Mouse (Mus musculus): ENCODE data around the gene Myo1h.
A peak's percentile ranks its signal among the peaks of the same experiment; 100 is the strongest.

The Myo1h gene

DNA sequence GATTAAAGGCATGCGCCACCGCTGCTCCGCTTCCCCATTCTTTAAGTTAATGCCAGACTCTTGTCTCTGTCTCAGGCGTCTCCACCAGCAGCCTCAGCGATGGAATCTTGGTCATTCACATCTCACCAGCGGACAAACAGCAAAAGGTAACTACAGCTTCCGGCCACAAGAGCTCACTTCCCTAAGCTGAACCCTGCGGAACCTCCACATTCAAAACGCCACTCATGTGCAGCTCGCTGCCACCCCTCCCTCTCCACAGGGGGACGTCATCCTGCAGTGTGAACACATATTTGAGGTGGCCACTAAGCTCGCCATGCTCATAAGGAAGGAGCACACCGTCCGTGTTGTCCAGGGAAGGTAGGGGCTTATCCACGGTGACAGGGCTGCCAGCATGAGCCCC is 72.0 kb downstream of the Myo1h start:
- no peak for DNase-seq

- DNase-seq, result no peak
These were observed 76.2 kb downstream of the Myo1h start for GRCm38 (mm10) chr5:114365043-114365752.

DNA sequence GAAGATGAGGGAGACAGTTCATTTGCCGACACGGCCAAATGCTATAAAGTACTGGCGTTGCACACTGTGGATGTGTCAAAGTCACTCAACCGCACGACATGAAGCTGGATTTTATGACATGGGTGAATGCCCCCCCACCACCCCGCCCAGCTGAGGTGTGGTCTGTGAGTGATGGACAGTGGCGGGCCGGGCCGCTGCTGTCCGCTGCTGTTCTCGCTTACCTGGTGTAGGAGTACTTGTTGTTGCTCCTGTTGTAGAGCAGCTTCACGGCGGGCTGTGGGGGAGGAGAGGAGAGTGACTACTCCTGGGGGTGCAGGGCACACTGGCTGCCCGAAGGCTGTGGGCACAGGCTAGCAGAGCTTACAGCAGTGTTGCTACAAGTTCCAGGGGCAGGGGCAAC is 79.2 kb downstream of the Myo1h start:
- no peak for DNase-seq

- no peak for DNase-seq
These were observed 80.0 kb downstream of the Myo1h start for GRCm38 (mm10) chr5:114368803-114369496.

DNA sequence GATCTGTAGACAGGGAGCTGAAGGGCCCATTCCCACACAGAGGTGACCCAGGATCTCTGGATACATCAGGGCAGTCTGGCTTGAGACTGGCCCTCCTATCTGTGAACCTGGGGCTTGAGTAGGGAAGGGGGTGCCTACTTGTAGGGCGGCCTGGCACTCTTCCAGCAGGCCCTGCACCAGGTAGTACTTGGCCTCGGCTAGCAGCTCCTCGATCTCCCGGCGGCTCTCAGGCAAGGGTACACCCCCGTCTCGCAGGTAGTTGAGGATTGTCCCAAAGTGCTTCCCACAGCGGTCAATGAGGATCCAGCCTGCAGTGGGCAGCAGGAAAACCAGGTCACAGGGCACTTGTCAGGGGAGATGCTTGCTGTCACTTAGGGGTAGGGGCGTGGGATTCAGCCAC is 81.0 kb downstream of the Myo1h start:
- no peak for DNase-seq

GRCm38 (mm10) chr5:114370371-114370776 is 81.4 kb downstream of the Myo1h start:
- peak; percentile 73 for DNase-seq

DNA sequence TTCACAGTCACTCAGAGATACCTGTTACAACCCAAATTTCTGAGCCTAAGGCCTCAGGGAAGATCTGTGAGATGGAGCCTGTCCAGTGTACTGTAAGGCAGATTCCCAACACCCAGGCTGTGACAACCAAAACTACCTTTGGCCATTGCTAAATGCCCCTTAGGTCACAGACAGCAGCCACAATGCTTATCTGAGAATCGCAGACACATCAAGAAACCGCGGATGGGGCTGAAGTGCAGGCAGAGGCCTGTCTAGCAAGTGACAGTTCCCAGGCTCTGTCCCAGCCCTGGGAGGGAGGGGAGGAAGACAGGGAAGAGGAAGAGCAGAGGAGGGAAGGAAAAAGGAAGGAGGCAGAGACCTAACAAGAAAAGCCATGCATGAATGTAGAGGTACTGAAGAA is 82.4 kb downstream of the Myo1h start:
- DNase-seq, result no peak

- peak; percentile 25 for DNase-seq
These were observed 82.9 kb downstream of the Myo1h start for GRCm38 (mm10) chr5:114371731-114372473.

DNA sequence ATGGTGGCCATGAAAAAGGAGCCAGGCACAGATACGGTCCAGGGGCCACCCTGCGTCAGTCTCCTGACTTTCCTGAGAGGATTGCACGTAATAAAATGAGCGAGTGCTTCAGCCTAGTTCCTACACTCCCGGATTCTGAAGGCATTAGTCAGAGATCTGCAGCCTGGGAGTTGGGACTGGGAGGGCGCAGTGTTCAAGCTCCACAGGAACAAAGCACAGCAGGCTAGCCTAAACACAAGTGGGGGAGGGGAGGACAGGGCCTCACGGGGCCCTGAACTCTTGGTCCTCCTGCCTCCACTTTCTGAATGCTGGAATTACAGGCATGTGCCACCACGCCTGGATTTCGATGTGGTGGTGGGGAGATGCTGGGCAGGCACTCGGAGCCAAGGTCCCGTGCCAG is 83.6 kb downstream of the Myo1h start:
- DNase-seq, result peak; percentile 54

DNA sequence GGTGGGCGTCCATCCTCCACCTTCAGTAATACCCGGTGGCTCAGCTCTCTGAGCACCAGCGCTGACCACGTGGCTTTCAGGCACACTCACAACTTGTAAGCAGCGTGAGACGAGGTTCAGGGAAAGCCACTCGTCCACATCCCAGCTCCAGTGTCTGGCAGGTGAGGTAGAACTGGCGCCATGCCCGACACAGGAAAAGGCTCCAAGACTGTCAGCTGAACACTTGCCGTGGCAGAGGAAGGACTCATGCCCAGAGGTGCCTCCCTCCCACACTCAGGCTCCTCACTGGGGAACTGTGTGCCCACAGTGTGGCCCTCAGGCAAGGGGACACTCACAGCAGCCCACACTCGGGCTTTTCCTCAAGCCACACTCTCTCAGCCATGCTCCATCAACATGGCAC is 84.2 kb downstream of the Myo1h start:
- DNase-seq, result no peak

DNA sequence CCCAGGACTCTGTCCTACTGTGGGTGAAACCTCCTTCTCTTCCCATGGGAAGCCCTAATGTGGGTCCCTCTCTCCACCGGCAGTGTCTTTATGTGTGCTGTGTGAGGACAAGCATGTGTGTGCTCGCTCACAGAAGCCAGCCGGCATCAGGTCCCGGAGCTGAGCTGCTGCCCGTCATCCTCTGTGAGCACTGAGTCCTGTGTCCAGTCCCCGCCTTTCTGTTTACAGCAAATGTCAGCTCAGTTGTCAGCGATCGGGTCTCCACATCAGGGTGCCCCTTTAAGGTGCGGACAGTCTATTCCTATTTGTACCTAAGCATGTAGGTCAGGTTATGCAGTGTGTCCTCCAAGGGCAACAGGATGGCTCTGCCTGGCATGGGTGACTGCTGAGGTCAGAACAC is 84.6 kb downstream of the Myo1h start:
- no peak for DNase-seq

- DNase-seq, result no peak
These were observed 85.6 kb downstream of the Myo1h start for GRCm38 (mm10) chr5:114374409-114375213.

DNA sequence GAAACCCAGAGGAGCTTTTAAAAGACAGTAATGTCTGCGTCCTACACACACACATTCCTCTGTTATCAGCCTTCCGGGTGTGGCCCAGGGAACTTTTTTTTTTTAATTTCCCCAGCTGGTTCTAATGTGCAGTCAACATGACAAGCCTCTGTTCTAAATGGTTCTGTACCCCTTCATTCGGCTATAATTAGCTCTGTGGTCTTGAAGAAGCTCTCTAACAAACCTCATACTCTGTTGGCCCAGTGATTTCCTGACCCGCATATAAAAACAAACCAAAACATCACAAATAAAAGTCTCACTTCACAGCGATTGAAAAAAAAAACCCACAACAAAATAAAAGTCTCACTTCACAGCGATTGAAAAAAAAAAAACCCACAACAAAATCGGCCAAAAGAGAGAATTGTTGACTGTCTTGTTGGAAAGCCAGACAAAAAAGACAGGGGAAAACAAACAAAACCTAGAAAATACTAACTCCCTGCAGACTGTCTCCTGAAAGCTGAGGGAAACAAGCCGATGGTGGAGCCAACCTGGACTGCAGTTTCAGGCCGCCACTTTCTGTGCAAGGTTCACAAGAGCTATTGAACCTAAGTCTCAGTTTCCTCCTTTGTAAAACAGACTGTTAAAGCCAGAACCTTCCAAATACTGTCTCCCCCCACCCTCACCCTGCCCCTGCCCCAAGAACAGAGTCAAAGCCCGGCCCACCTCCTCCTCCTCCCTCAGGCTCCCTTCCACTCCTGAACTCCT is 89.4 kb downstream of the Myo1h start:
- DNase-seq, result no peak

GRCm38 (mm10) chr5:114378936-114379335 is 90.0 kb downstream of the Myo1h start:
- DNase-seq, result no peak

- peak; percentile 31 for DNase-seq
These were observed 90.8 kb downstream of the Myo1h start for GRCm38 (mm10) chr5:114379763-114380162.

DNA sequence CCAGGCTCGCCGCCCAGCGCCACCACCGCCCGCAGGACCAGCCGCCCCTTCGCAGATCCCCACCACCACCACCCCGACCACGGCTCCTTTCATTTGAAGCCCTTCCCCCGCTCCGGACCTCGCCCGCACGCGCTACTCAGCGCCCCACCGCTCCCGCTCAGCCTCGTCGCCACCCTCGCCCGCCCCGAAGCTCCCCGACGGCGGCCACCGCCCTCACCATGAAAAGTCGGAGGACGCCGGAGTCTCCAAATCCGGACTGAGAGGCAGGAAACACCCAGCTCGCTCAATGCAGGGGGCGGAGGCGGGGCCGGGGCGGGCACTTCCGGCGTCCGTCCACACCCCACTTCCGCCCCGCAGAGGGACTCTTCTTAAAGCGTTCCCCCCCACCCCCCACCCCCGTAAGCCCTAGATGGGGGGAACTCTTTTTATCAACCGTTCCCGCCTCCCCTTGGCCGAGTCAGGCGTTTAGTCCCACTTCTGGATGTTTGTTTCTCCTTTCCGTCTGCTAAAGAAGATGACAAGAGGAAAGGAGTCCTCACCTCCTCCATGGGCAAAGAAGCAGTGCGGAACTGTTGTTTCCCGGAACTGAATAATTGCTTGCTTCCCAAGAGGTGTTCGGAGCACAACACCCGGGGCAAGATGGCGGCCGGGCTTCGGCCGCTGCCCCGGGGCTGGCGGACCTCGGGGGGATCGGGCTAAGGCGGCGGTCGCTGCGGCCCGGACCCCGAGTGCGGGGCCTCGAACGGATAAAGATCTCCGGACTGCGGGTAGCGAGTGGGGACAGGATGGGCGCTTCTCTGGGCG is 91.4 kb downstream of the Myo1h start, which contains the start of the genes Kctd10 and Ube3b:
Gene Kctd10 (minus strand): TSS at position 300 of the 804 bp plus-strand sequence.
Gene Ube3b (plus strand): TSS at position 399 of the 804 bp plus-strand sequence.
- peak; percentile 94 for DNase-seq

GRCm38 (mm10) chr5:114381013-114381351 is 92.0 kb downstream of the Myo1h start:
- no peak for DNase-seq

DNA sequence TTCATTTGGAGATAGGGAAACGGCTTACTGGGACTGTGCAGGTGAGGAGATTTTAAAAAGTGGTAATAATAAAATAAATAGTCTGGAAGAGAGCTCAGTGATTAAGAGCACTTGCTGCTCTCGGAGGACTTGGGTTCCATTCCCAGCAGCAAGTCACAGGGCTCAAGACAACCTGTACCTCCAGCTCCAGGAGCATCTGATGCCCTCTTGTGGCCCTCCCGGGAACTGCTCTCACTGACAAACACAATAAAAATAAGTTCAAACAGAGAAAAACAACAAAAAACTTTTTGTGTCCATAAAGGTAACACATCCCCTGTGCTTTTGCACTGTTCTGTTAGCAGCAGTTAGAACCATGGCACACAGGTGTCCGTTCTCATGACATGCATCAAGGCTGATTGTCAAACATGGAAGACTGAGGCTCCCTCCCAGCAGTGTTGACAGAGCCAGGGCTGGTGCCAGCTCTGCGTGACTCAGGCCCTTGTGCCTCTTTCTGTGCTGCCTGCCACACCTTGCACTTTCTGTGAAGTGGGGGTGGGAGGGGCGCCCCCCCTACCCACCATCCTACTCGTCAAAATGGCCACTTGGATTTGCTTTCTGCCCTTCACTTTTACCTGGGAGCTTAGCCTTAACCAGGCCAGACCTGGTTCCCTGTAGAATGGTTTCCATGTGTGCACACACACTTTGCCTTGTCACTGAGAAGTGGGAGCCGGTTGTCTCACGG is 94.4 kb downstream of the Myo1h start:
- DNase-seq, result peak; percentile 35

GRCm38 (mm10) chr5:114384448-114384847 is 95.5 kb downstream of the Myo1h start:
- no peak for DNase-seq

GRCm38 (mm10) chr5:114393169-114393568 is 104.2 kb downstream of the Myo1h start:
- no peak for DNase-seq

- no peak for DNase-seq
These were observed 117.6 kb downstream of the Myo1h start for GRCm38 (mm10) chr5:114406592-114406991.
